Comparison of ENCODE assay signal across 8 mouse cellular contexts in the genomic region with DNA sequence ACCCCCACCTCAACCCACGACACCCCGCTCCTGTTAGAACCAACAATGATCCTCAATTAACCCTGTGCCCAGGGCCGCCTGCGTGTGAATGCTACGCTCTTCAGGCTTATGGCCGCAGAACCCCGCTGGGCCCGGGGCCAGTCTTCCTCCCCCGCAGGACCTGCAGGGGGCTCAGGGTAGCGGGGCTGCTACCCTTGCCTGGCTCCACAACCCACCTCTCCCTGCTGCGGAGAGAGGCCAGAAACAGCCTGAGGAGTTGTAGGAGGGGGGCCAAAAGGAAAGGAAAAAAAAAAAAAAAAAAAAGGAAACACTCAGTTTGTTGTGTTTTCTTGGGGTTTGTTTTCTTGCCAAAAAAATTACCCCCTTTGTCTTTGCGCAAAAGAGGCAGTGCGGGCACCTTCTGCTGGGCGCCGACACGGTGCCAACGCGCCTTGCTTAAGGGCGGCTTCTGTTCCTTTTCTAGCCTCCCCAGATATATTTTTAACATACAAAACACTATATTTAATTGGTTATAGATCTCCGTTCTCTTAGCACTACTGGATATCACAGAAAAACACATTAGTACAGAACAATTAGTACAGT.
DNase-seq lines count a peak whose midpoint lies in the region; ATAC-seq and TF ChIP-seq lines count a peak whose summit lies in the region.

No protein-coding gene starts in this region.

- H3K9me3 ChIP-seq in heart, embryonic 14.5 days (ENCODE audit: control insufficient read depth, low read length) = no peaks in the 10 kb centered on the region
- H3K9me3 ChIP-seq in limb, embryonic 10.5 days (replicated peaks) = no peaks in the 10 kb centered on the region

- peak overlapping the region; percentile 32 to 55 for H3K4me3 ChIP-seq in heart, embryonic 14.5 days (ENCODE audit: control insufficient read depth in 1 of 2, insufficient read depth in 1 of 2, low read depth in 1 of 2, low read length in 2 of 2)
- peak overlapping the region; percentile 25 for H3K4me3 ChIP-seq in embryonic fibroblast, embryonic 13.5 days (ENCODE audit: insufficient read depth, low read length)
- peak overlapping the region; percentile 57 for H3K4me3 ChIP-seq in limb, embryonic 10.5 days

- intact Hi-C loops in heart, postnatal 36 days (cut with DNase I) = loop anchor here (5.0 to 10.0 kb wide), 2 partner anchors 100 to 142 kb away; no protein-coding TSS in a partner anchor

- H3K36me3 ChIP-seq in heart, embryonic 14.5 days (ENCODE audit: control insufficient read depth, insufficient read depth, low read length) = no peaks in the 10 kb centered on the region
- no peaks in the 10 kb centered on the region for H3K36me3 ChIP-seq in limb, embryonic 10.5 days

- no peak for TF ChIP-seq CTCF in brain, embryonic 14.5 days (IDR thresholded peaks at IDR 0.05; ENCODE audit: borderline replicate concordance, extremely low read depth, insufficient read depth, insufficient read length)
- TF ChIP-seq CTCF in embryonic fibroblast, embryonic 13.5 days (IDR thresholded peaks at IDR 0.05; ENCODE audit: borderline replicate concordance, insufficient read depth, low read length) = no peak

- no peak for DNase-seq in heart, postnatal 36 days
- peak; percentile 91 for DNase-seq in brain, embryonic 14.5 days (ENCODE audit: low read depth)
- no peak for DNase-seq in limb, embryonic 10.5 days (ENCODE audit: low spot score)
- DNase-seq in retina, postnatal 1 day = peak; percentile 84
- no peak for DNase-seq in urinary bladder, adult 18-20 months (ENCODE audit: low spot score in 2 of 2)
- DNase-seq in spleen, postnatal 14 days (ENCODE audit: low spot score in 2 of 2) = no peak

- no peaks in the 10 kb centered on the region for H3K4me1 ChIP-seq in heart, embryonic 14.5 days (ENCODE audit: control insufficient read depth in 2 of 2, insufficient read depth in 2 of 2, low read length in 2 of 2)
- 0 out of 2 replicates have a peak, but pooled peaks cover 2% of the 10 kb centered on the region for H3K4me1 ChIP-seq in embryonic fibroblast, embryonic 13.5 days (ENCODE audit: control insufficient read depth, insufficient read depth, low read length)
- H3K4me1 ChIP-seq in limb, embryonic 10.5 days = peaks cover 18% of the 10 kb centered on the region

- peak overlapping the region; percentile 90 for H3K4me2 ChIP-seq in heart, embryonic 14.5 days (ENCODE audit: low read length)

- no peak overlapping the region for H3K27ac ChIP-seq in heart, embryonic 14.5 days (replicated peaks in 1 of 2; ENCODE audit: control insufficient read depth in 1 of 2, insufficient read depth in 1 of 2, low read depth in 2 of 2, low read length in 2 of 2)
- no peak overlapping the region for H3K27ac ChIP-seq in embryonic fibroblast, embryonic 13.5 days (ENCODE audit: insufficient read depth, low read length)
- peak overlapping the region; percentile 74 for H3K27ac ChIP-seq in limb, embryonic 10.5 days

- no peak; the same call in 1 of the 2 replicates for ATAC-seq in heart, embryonic 14.5 days (ENCODE audit: insufficient number of reproducible peaks, insufficient read depth, low FRiP score, low read depth)

- WGBS in heart, embryonic 14.5 days = 7% methylated on average over 20 of the region's 20 CpGs
- WGBS in limb, embryonic 10.5 days = 7% methylated on average over 20 of the region's 20 CpGs

- peaks cover 22% of the 10 kb centered on the region for H3K27me3 ChIP-seq in heart, embryonic 14.5 days (ENCODE audit: control insufficient read depth, insufficient read depth, low read length)
- H3K27me3 ChIP-seq in limb, embryonic 10.5 days (ENCODE audit: low read depth, poor library complexity, severe bottlenecking) = peaks cover 67% of the 10 kb centered on the region

- H3K9ac ChIP-seq in heart, embryonic 14.5 days (ENCODE audit: low read length) = peak overlapping the region; percentile 63

- TF ChIP-seq POLR2A in brain, embryonic 14.5 days (IDR thresholded peaks at IDR 0.05; ENCODE audit: borderline replicate concordance, extremely low read depth, insufficient read depth, insufficient read length, poor library complexity, severe bottlenecking) = no peak
- TF ChIP-seq POLR2A in embryonic fibroblast, embryonic 13.5 days (IDR thresholded peaks at IDR 0.05; ENCODE audit: low read depth, low read length) = no peak

Comparison
In these comparisons a context has a peak if more than half of its experiments do, and no peak if none do; other contexts are left out.
1. DNase-seq: peak in brain, embryonic 14.5 days (single experiment) and retina, postnatal 1 day (single experiment); none in heart, postnatal 36 days (0 of 2), limb, embryonic 10.5 days (single experiment), urinary bladder, adult 18-20 months (0 of 2) and spleen, postnatal 14 days (0 of 2).
2. Peak in every context shown above with its lines, with median percentiles within 50 percentile points of each other: H3K4me3 ChIP-seq.